Mouse (Mus musculus) embryonic facial prominence, embryonic 10.5 days (tissue): ENCODE measurements around the gene Klk1. TPM values are rescaled to one million over a fixed set of nuclear protein-coding genes. Genes with fewer than 3 reads are reported as not detected.
A peak's percentile ranks its signal among the peaks of the same experiment; 100 is the strongest.

ENCODE experiments used
- DNase-seq: peaks from one replicate; pipeline ENCODE4 v3.0.0-alpha.2; 2017; ENCODE audit warnings: low spot score
- H3K27ac ChIP-seq: fragments of 300-500 bp; sonication (generic); replicated peaks from 2 replicates; pipeline ENCODE4 v1.5.1; 2016; ENCODE audit warnings: mild to moderate bottlenecking
- H3K27me3 ChIP-seq: fragments of 300-500 bp; sonication (generic); replicated peaks from 2 replicates; pipeline ENCODE4 v1.6.1; 2016; ENCODE audit warnings: low read depth, mild to moderate bottlenecking; ENCODE audit not compliant: poor library complexity, severe bottlenecking
- H3K36me3 ChIP-seq: fragments of 300-500 bp; sonication (generic); replicated peaks from 2 replicates; pipeline ENCODE4 v1.6.1; 2016; ENCODE audit warnings: mild to moderate bottlenecking, moderate library complexity
- H3K4me1 ChIP-seq: fragments of 300-500 bp; sonication (generic); 2 replicates; pipeline ENCODE4 v1.6.1; 2016
- H3K4me3 ChIP-seq: fragments of 300-500 bp; sonication (generic); 2 replicates; pipeline ENCODE4 v1.5.1; 2016; ENCODE audit warnings: mild to moderate bottlenecking, moderate library complexity
- H3K9me3 ChIP-seq: fragments of 300-500 bp; sonication (generic); 2 replicates; pipeline ENCODE4 v1.6.1; 2016; ENCODE audit warnings: mild to moderate bottlenecking
- WGBS: fragments of 180-500 bp; shearing (Covaris S2); methylation state at CpG from one replicate; pipeline ENCODE4 v1.1.7; 2016; 5-methylcytosine and 5-hydroxymethylcytosine counted together
- polyA plus RNA-seq: library from polyadenylated mRNA; unstranded; fragments of >200 nt; fragmentation: Nextera tagmentation; extraction: Ambion mirVana; gene quantifications from 2 replicates; pipeline ENCODE4 v1.2.1, GENCODE M21; 2016

Klk1 gene
- polyA plus RNA-seq, 1 experiment from 2014 or later: not detected

GRCm38 (mm10) chr7:44261147-44261546 lies 36.0 kb downstream of the Klk1 start, which contains the start of gene Gm15517:
Gene Gm15517, plus strand, starts transcription at chr7:44261447.
- Histone ChIP-seq H3K36me3 (no peaks in the 10 kb centered on the region), H3K9me3 (no peaks in the 10 kb centered on the region), H3K4me3 (no peak within 1 kb of the TSS), H3K4me1 (peaks cover 7% of the 10 kb centered on the region), H3K27ac (no peak within 1 kb of the TSS), H3K27me3 (peaks cover 44% of the 10 kb centered on the region)
- 54% methylated on average over 5 of the region's 5 CpGs for WGBS
- DNase-seq: no peak

GRCm38 (mm10) chr7:44262791-44263643 lies 37.9 kb downstream of the Klk1 start:
- Histone ChIP-seq H3K4me3 (peak overlapping the region; percentile 39), H3K27ac (no peak overlapping the region), H3K27me3 (peaks cover 54% of the 10 kb centered on the region), H3K36me3 (no peaks in the 10 kb centered on the region), H3K4me1 (peaks cover 7% of the 10 kb centered on the region), H3K9me3 (no peaks in the 10 kb centered on the region)
- 2% methylated on average over 34 of the region's 34 CpGs for WGBS
- DNase-seq: peak; percentile 93

GRCm38 (mm10) chr7:44268117-44268516 lies 43.0 kb downstream of the Klk1 start:
- Histone ChIP-seq H3K4me3 (no peak overlapping the region), H3K4me1 (peaks cover 3% of the 10 kb centered on the region), H3K27ac (no peak overlapping the region), H3K9me3 (no peaks in the 10 kb centered on the region), H3K36me3 (no peaks in the 10 kb centered on the region), H3K27me3 (peaks cover 45% of the 10 kb centered on the region)
- DNase-seq: no peak
- WGBS: 77% methylated on average over 11 of the region's 11 CpGs

- H3K27ac ChIP-seq: no peak overlapping the region
- 91% methylated on average over 2 of the region's 2 CpGs for WGBS
- H3K4me1 ChIP-seq: no peaks in the 10 kb centered on the region
Observed at GRCm38 (mm10) chr7:44269397-44269796, 44.2 kb downstream of the Klk1 start.

GRCm38 (mm10) chr7:44271309-44271708 lies 46.1 kb downstream of the Klk1 start:
- H3K36me3 ChIP-seq: no peaks in the 10 kb centered on the region

More at GRCm38 (mm10) chr7:44269397-44269796, 44.2 kb downstream of the Klk1 start:
- no peaks in the 10 kb centered on the region for H3K9me3 ChIP-seq
- H3K27me3 ChIP-seq: peaks cover 43% of the 10 kb centered on the region
- DNase-seq: no peak
- H3K36me3 ChIP-seq: no peaks in the 10 kb centered on the region
- H3K4me3 ChIP-seq: no peak overlapping the region

GRCm38 (mm10) chr7:44272546-44272945 lies 47.4 kb downstream of the Klk1 start:
- Histone ChIP-seq H3K27me3 (peaks cover 51% of the 10 kb centered on the region), H3K36me3 (no peaks in the 10 kb centered on the region), H3K4me3 (no peak overlapping the region), H3K9me3 (no peaks in the 10 kb centered on the region), H3K4me1 (no peaks in the 10 kb centered on the region), H3K27ac (no peak overlapping the region)
- no peak for DNase-seq
- 90% methylated on average over 7 of the region's 7 CpGs for WGBS

More at GRCm38 (mm10) chr7:44271309-44271708, 46.1 kb downstream of the Klk1 start:
- H3K27me3 ChIP-seq: peaks cover 55% of the 10 kb centered on the region
- no peaks in the 10 kb centered on the region for H3K4me1 ChIP-seq
- DNase-seq: no peak
- H3K27ac ChIP-seq: no peak overlapping the region
- WGBS: 78% methylated on average over 2 of the region's 2 CpGs
- no peak overlapping the region for H3K4me3 ChIP-seq
- no peaks in the 10 kb centered on the region for H3K9me3 ChIP-seq

GRCm38 (mm10) chr7:44273446-44273845 lies 48.3 kb downstream of the Klk1 start:
- Histone ChIP-seq H3K27ac (no peak overlapping the region), H3K4me3 (no peak overlapping the region), H3K27me3 (peaks cover 42% of the 10 kb centered on the region), H3K4me1 (no peaks in the 10 kb centered on the region), H3K9me3 (no peaks in the 10 kb centered on the region), H3K36me3 (no peaks in the 10 kb centered on the region)
- DNase-seq: no peak
- 66% methylated on average over 7 of the region's 7 CpGs for WGBS

- WGBS: 37% methylated on average over 11 of the region's 11 CpGs
- no peak overlapping the region for H3K4me3 ChIP-seq
- peaks cover 40% of the 10 kb centered on the region for H3K27me3 ChIP-seq
- no peaks in the 10 kb centered on the region for H3K36me3 ChIP-seq
- no peaks in the 10 kb centered on the region for H3K4me1 ChIP-seq
- H3K27ac ChIP-seq: no peak overlapping the region
- no peaks in the 10 kb centered on the region for H3K9me3 ChIP-seq
- no peak for DNase-seq
Observed at GRCm38 (mm10) chr7:44274096-44274495, 48.9 kb downstream of the Klk1 start.

GRCm38 (mm10) chr7:44275546-44275945 lies 50.4 kb downstream of the Klk1 start:
- Histone ChIP-seq H3K36me3 (no peaks in the 10 kb centered on the region), H3K4me3 (no peak overlapping the region), H3K27me3 (peaks cover 40% of the 10 kb centered on the region), H3K4me1 (no peaks in the 10 kb centered on the region), H3K9me3 (no peaks in the 10 kb centered on the region), H3K27ac (no peak overlapping the region)
- WGBS: 76% methylated on average over 3 of the region's 3 CpGs
- DNase-seq: no peak

GRCm38 (mm10) chr7:44276461-44277249 lies 51.5 kb downstream of the Klk1 start:
- Histone ChIP-seq H3K4me3 (no peak overlapping the region), H3K27me3 (peaks cover 40% of the 10 kb centered on the region), H3K27ac (no peak overlapping the region), H3K4me1 (no peaks in the 10 kb centered on the region), H3K9me3 (no peaks in the 10 kb centered on the region), H3K36me3 (no peaks in the 10 kb centered on the region)
- DNase-seq: no peak
- WGBS: 78% methylated on average over 10 of the region's 10 CpGs

GRCm38 (mm10) chr7:44277250-44277622 lies 52.1 kb downstream of the Klk1 start:
- DNase-seq: peak; percentile 51
- Histone ChIP-seq H3K4me3 (no peak overlapping the region), H3K36me3 (no peaks in the 10 kb centered on the region), H3K4me1 (no peaks in the 10 kb centered on the region), H3K27ac (no peak overlapping the region), H3K9me3 (no peaks in the 10 kb centered on the region), H3K27me3 (peaks cover 38% of the 10 kb centered on the region)
- 47% methylated on average over 2 of the region's 2 CpGs for WGBS
